Mouse (Mus musculus) adrenal gland, postnatal 14 days (tissue): ENCODE results near the gene Abhd12. TPM values are rescaled to one million over a fixed set of nuclear protein-coding genes. Genes with fewer than 3 reads are reported as not detected.
A peak's percentile ranks its signal among the peaks of the same experiment; 100 is the strongest.

Source experiments
- DNase-seq: peaks from one replicate; pipeline ENCODE4 v3.0.0; 2021; ENCODE audit warnings: mixed read lengths
- total RNA-seq: library from RNA; stranded (reverse); gene quantifications from 2 replicates; pipeline ENCODE4 v1.2.3, GENCODE M21; 2021

Gene Abhd12
- total RNA-seq, 1 experiment from 2014 or later, result 59.1 TPM

DNA sequence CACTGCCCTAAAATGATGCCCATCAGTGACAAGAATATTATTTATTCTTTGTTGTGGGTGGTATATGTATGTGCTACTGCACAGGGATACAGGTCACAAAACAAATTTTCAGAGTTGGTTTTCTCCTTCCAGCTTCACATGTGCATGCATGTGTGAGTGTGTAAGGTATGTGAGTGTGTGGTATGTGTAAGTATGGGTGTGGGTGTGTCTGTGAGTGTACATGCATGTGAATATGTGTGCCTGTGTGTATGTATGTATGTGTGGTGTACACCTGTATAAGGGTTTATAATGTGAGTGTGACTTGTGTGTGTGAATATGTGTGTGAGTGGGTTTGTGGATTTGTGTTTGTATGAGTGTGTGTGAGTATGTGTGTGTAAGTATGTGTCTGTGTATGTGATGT, 49.4 kb downstream of the Abhd12 start:
- DNase-seq, result no peak

DNA sequence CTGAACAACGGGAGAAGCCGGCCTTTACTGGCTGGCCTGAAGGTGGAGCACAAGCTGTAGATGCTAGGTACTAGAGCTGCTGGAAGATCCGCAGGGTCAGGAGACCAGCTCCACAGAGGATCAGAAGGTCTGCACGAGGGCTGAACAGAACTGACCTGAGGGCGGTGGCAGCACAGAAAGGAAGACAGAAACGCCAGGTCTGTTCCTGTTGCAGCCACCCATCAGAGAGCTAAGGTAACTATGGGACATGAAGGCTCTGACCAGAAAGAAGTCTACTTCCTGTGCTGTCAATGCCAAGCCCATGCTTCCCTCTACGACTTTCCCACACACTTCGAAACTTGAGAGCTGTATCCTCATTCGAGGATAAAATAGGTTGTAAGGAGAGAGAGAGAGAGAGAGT, 53.3 kb downstream of the Abhd12 start:
- no peak for DNase-seq

DNA sequence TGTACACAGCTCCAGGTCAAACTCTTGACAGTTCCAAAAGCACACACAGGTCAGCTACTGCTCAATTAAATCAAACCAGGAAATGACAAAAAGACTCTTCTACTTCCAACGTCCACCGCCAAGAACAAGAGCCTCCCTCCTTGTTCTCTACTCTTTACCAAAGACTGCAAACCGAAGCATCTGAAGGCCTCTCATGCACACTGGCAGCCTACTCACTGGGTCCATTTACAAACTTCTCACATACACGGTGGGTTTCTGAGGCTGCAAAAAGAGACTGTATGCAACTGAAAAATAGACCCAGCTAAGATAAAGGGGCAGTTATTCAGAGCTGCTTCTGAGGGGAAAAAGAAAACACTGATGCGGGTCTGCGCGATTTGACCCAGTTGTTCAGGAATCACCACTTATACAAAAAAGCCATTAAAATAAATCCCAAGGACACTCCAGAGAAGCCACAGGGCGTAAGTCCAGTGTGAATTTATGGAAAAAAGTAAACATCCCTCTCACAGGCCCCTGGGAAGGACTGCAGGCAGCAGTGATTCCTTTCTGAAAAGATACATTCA, 57.0 kb downstream of the Abhd12 start:
- DNase-seq, result no peak

DNA sequence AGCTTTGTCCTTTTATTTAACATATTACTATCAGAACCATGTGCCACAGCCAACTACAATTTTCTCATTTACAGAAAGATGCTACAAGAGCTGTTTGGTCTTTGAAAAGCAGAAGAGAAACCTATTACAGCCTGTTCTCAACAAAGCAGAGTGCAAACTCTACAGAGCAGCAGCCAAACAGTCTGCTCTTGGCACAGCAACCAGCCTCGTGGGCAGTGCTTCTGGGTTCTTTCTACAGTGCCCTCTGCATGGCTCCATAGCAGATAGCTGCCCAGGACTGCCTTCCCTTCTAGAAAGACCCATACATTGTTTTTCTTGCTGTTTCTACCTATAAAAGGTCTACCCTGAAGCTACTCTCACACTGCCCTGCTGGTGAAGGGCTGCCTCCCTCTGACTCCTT, 59.7 kb downstream of the Abhd12 start:
- no peak for DNase-seq

DNA sequence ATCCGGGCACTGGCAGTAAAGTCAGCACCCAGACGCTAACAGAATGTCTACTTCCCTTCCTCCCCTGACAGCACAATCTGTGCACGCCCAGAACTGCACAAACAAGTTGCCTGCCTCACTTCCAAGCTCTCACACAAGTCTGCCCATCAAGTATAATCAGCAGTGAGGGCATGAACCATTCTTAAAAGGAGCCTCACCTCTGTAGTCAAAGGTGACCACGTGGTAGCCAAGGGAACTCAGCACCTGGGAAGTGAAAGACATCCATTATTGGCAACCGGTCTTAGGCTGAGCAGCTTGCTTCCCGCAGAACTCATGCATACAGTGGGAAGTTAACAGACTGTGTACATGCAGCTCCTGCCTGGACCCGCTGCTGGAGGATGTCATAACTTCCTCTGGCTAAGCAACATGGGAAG, 62.5 kb downstream of the Abhd12 start:
- no peak for DNase-seq

DNA sequence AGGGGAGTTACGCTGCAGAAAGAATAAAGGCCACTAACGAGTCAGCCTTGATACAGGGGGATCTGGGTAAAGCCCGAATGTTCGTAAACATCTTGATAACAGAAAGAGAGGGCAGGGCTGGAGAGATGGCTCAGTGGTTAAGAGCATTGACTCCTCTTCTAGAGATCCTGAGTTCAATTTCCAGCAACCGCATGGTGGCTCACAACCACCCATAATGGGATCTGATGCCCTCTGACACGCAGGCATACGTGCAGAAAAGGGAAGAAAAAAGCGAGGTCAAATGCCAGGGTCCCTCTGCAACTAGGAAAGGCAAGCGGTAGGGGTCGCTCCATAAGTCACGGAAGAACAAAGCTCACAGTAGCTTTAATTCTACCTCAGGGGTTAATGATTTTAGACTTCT, 63.4 kb downstream of the Abhd12 start:
- DNase-seq, result no peak

DNA sequence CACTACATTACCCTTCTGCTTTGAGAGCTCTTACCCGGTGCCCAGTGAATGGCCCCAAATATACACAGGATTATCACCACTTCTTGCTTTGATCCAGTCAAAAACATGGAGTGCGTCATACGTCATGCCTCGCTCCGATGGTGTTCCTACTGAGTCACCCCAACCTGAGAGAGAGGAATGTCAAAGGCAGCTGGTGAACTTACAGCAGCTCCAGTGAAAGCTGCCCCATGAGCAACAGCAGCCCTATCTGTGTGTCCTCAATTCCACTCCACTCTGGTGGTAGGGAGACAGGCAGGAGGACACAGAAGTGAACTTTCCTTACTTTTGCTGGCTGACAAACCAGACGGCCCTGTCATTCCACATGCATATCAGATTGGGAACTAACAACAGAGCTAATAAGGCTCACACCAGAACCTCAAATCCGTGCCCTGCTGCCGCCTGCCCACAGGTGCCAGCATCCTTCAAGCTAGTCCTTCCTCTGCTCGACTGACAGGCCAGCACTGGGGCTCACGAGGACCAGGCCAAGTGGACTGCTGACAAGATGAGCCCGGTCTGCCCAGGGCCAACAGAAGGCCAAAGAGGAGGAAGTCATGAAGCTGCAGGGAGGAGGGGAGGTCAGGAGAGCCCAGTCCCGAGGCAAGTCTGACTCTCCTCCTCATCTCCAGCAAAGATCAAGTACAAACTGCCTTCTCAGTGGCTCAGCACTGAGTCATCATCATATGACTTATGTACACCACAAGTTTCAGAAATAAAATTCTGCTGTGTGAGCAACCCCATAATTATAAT, 64.7 kb downstream of the Abhd12 start:
- peak; percentile 59 for DNase-seq

DNA sequence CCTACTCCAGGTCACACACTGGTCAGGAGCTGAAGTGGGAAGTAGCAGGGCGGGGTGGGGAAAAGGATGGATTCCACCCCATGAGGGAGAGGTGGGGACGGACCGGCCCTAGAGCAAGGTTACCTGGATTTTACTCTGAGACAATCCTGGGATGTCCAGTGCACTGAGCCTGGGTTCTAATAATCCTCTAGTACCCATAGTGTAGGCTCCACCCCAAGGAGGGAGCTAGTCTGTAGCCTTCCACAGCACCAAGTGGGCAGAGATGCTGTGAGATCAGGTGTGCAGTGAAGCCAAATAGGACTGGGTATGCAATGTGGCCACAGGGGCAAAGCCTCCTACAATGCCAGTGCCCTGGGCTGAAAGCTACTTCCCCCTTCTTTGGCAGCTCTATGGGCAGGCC, 66.8 kb downstream of the Abhd12 start:
- DNase-seq, result no peak

DNA sequence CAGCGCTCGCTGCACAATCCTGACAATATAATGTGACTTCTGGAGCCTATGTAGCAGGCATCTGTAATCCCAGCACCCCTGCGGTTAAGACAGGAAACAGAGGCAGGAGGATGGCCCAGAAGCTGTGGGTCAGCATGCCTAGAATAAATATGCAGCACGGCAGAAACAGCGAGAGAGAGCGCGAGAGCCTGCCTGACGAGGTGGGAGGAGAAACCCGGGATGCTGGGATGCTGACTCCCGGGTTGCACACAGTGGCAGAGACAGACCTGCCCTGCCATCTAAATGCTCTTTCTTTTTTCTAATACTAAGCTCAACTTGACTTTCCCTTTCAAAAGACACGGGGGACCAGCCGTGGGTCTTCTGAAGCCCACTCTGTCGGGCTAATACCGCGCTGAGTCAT, 67.6 kb downstream of the Abhd12 start:
- DNase-seq, result no peak

DNA sequence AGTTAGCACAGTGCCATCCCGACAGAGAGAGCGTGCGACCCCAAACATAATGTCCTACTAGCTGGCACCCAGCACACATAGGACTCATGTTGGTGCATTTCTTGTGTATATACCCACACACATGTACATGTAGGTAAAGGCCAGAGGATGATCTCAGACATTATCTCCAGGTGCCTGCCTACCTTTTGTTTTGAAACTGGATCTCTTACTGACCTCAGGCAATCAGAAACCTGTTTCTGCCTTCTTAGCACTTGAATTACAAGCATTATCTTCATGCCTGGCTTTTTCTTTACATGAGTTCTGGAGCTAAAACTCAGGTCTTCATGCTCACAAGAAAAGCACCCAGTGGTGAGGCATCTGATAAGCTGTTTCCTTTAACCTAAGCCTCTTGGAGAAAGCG, 68.6 kb downstream of the Abhd12 start:
- no peak for DNase-seq

DNA sequence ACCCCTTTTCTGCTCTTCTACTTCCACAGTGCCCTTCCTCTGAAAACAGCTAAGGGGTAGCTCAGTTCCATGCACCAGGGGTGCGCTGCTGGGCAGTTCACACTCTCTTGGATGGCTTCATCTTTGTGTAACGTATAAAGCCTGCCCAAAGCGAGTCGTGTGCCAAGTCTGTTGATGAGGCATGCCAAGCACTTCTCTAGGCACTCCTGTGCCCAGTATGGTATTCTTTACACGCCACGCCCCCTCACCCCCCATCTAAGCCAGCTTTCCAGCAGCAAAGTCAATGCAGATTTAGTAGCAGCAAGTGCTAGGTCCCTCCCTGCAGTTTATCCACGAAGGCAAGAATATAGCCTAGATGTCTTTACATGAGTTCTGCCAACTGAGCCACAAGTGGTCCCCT, 69.9 kb downstream of the Abhd12 start:
- DNase-seq, result no peak

DNA sequence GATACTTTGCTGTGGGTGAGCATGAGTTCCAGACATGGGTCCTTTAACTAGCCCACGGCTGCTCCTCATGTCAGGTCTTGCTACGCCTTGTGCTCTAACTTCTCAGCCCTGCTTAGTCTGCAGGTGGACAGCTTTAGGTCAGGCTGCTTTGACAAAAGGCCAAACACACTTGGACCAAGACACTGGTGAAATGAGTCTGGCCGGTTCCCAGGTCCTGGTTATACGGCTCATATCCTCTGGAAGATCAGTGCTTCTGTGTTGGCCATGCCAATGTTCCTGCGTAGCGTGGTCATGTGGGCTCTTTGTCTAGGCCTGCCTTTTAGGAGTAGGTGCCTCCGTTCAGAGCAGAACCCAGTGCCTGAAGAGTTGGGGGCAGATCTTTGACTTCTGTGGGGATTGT, 72.5 kb downstream of the Abhd12 start:
- DNase-seq, result no peak

DNA sequence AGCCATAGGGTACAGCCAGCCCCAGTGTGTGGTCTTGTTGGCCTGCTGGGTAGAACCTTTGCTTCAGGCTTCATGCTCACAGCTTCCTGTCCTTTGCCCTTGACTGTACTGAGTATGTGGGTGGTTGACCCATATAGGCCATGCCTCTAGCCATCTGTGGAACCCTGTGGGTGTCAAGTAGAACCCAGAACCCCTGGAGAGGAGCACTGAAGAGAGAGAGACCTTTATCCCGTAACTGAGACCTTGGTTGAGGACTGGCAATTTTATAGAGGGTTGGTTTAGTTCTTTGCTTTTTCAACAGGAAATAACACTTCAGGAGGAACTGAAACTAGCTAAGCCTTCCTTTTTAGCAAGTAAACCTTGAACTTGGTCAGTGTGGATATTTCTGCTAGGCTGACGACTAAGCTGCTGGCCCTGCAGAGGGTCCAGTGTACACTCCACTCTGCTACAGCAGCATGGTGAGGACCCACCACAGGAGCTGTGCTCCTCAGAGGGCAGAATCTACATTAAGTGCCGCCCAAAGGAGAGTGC, 73.6 kb downstream of the Abhd12 start:
- DNase-seq, result no peak

DNA sequence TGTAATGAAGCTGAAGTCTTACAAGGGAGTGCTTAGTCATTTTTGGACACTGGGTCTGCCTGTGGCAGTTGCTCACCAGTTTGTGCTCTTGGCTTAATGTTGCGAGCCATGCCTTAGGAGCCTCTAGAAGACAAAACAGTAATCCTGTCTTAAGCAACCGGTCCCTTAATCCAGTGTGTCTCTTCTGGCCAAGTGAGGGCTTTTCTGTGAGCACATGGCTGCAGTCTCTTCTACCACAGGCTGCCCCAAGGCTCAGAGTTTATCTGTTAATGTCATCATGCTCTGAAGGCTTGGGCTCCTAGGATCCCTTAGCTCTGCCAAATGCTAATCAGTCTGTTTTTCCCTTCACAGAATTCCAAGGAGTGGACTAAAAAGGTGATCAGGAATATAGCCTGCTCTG, 74.5 kb downstream of the Abhd12 start:
- DNase-seq, result no peak

DNA sequence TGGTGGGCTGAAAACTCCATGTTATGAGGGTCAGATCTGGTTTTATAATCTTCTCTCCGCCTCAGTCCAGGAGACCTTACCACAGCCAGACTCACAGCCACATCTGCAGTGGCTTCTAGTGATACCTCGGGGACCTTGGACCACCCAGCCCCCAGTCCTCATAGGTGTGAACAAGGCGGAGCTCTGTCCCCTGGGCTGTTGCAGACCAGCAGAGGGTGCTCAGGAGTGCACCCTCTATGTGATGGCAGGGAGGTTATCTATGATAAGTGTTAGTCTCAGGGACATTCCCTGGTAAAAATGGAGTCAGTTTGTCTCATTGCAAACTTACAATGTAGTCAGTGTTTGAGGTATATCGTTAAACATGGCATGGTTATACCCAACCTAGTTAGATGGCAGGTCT, 75.9 kb downstream of the Abhd12 start:
- DNase-seq, result no peak

DNA sequence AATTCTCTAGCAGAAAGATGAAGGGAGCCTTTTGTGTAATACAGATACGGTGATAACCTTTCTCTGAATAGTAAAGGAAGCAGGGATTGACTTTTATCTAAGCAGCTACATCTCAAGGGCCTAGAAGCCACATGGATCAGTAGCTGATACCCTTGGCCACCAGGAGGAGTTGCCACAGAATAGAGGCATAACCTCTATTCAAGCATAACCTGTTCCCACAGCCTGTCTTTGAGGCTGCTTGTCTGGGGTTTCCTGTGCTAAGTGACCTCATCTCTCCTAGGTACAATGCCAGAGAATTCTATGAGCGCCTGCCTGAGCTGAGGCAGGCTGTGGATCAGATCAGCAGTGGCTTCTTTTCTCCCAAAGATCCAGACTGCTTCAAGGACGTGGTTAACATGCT, 76.4 kb downstream of the Abhd12 start:
- no peak for DNase-seq

DNA sequence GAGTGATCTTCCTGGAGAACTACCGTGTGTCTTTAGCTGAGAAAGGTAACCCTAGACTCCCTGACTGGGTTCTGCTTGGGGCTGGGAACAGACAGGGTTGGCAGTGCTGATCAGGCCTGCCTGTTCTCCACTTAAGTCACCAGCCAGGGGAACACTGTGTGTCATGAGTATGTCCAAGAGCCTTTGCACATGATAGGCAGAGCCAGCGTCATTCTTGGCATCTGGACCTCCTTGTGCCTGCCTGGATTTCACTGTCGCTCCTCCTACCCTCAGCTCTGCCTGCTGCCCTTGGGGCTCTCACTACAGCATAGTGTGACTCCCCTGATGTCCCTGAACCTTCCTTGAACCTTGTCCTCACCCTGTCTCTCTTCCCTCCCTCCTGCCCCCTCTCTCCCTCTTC, 78.1 kb downstream of the Abhd12 start:
- DNase-seq, result peak; percentile 80

DNA sequence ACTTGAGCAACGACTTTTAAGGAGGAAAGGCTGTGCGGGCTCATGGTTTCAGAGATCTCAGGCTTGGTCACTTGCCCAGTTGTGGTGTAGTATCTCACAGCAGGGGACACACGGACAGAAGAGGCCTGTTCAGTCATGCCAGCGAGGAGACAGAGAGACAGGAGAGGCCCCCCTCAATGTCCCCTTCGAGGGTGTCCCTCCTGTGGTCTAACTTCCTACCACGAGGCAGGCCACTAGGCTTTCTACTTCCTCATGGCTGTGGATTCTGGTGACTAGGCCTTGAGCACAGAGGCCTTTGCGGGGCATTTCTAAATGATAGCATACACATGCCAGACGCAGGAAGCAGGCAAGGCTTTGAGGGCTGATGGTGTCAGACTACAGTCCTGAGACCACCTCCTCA, 81.6 kb downstream of the Abhd12 start:
- DNase-seq, result peak; percentile 29

DNA sequence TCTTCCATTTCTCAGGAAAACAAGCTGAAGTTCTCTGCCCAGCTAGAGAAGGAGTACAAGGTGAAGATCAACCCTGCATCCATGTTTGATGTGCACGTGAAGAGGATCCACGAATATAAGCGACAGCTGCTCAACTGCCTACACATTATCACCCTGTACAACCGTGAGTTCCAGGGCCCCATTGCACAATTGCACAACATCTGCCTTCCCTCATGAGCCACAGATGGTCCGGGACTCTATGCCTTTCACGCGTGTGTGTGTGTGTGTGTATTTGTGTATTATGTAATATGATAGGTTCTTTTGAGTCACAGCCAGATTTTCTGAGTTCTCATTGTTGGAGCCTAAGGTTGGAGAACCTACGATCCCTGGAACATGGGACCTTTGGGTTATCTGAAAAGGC, 83.8 kb downstream of the Abhd12 start:
- no peak for DNase-seq

DNA sequence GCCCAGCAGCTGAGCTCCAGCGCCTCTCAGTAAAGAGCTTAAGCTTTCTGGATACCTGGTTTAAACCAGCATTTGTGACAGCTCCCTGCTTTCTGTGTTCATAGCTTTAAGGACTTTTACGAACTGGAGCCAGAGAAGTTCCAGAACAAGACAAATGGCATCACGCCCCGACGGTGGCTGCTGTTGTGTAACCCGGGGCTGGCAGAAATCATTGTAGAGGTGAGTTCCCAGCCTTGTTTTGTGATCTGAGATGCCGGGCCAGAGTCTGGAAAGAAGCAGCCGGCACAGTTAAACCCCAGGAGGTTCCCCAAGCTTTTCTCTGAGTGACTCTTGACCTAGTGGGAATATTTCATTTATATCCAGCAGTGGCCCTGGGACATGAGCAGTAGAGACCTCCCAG, 85.8 kb downstream of the Abhd12 start:
- DNase-seq, result peak; percentile 63

DNA sequence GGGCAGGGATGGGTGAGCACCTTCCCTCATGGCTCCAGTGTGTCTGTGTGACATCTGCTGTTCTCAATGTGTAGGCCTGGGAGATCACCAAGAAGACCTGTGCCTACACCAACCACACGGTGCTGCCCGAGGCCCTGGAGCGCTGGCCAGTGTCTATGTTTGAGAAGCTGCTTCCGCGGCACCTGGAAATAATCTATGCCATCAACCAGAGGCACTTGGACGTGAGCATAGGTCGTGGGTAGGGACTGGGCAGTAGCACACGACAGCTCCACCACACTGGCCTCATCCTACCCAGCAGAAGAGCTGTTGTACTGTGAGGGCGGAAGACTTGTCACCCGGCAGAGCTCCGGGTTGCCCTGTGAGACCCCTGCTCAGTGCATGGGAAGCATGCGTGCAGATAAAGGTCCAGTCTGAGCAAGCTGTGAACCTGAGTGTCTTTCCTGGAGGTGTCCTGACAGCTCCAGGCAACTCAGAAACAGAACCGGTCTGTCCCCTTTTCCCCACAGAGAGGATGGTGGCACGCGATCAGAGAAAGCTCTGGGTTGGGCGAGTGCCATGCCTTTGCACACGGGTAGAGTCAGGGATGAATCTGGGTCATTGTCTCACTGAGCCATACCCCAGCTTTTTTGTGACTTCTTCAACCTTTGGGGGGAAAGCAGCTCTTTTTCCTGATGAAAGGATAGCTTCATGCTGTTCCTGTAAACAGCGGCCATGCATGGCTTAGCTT, 87.7 kb downstream of the Abhd12 start:
- peak; percentile 72 for DNase-seq

DNA sequence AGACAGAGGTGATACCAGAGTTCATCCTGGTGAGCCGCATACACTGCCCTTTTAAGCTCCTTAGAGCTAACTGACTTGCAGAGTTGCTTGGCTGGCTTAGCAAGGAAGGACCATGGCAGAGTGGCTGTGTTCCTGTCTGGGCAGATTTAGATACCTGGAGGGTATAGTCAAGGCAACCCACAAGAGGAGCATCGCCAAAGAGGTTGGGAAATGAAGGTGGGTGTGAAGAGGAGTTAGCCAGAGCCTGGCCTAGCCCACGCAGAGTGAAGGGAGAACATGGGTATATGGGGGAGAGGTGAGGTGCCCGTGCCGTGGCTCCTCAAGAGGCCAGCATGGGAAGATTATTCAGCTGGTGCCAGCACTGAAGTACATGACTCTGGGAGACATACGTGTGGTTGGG, 91.7 kb downstream of the Abhd12 start:
- DNase-seq, result no peak

DNA sequence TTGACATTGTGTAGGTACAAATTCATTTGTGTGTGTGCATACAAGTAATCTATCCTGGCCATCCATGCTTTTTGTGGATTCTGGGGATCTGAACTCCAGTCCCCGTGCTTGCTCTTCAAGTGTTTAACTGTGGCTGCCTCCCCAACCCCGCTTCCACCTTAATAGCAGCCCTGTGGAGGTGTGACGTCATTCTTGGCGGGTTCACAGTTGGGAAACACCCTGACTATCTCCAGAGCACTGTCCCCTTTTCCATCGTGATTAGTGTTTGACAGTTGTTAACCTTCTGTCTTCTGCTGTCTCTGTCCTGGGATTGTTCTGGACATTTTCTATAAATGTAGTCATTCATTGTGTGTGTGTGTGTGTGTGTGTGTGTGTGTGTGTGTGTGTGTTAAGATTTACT, 93.9 kb downstream of the Abhd12 start:
- DNase-seq, result peak; percentile 46

DNA sequence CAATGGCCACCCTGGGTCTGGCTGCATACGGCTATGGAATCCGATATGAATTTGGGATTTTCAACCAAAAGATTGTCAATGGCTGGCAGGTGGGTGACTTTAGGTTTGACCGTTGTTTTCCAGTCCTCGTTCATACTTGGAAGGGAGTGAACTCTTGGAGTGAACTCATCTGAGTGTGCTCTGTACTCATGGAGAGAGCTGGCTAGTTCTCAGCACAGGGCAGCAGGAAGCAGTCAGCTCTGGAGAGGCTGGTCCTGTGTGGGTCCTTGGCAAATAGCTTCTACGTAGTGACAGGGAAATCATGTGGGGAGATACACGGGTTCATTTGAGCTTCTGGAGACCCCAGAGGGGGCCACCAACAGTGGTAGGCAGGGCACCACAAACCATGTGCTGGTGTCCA, 95.7 kb downstream of the Abhd12 start:
- no peak for DNase-seq
